Mouse (Mus musculus) bone marrow macrophage, adult 2 months (primary cell): ENCODE data around the gene Pacs1. TPM values are rescaled to one million over a fixed set of nuclear protein-coding genes. Genes with fewer than 3 reads are reported as not detected.
A peak's percentile ranks its signal among the peaks of the same experiment; 100 is the strongest.

Source experiments
- H3K27ac ChIP-seq: 2 replicates; pipeline ENCODE4 v1.5.1; 2012; ENCODE audit warnings: low read depth, low read length; ENCODE audit not compliant: insufficient read depth
- H3K4me1 ChIP-seq: 2 replicates; pipeline ENCODE4 v1.6.1; 2012; ENCODE audit warnings: low read length; ENCODE audit not compliant: control insufficient read depth, insufficient read depth
- H3K4me3 ChIP-seq: 2 replicates; pipeline ENCODE4 v1.5.1; 2012; ENCODE audit warnings: mild to moderate bottlenecking, low read length, moderate library complexity; ENCODE audit not compliant: insufficient read depth
- CTCF ChIP-seq: IDR thresholded peaks from 2 replicates; pipeline ENCODE4 v1.5.1; 2012; ENCODE audit warnings: low read depth, mild to moderate bottlenecking, low read length, moderate library complexity
- POLR2A ChIP-seq: IDR thresholded peaks from 2 replicates; pipeline ENCODE4 v1.6.1; 2012; ENCODE audit warnings: mild to moderate bottlenecking, low read depth, low read length, borderline replicate concordance
- polyA plus RNA-seq: library from polyadenylated mRNA; stranded (reverse); fragments of >200 nt; gene quantifications from 2 replicates; pipeline ENCODE4 v1.2.4, GENCODE M21; 2012; ENCODE audit not compliant: missing spikeins, insufficient read depth, insufficient read length

The Pacs1 gene
- 25.2 and 32.7 TPM in 2 replicates for polyA plus RNA-seq

DNA sequence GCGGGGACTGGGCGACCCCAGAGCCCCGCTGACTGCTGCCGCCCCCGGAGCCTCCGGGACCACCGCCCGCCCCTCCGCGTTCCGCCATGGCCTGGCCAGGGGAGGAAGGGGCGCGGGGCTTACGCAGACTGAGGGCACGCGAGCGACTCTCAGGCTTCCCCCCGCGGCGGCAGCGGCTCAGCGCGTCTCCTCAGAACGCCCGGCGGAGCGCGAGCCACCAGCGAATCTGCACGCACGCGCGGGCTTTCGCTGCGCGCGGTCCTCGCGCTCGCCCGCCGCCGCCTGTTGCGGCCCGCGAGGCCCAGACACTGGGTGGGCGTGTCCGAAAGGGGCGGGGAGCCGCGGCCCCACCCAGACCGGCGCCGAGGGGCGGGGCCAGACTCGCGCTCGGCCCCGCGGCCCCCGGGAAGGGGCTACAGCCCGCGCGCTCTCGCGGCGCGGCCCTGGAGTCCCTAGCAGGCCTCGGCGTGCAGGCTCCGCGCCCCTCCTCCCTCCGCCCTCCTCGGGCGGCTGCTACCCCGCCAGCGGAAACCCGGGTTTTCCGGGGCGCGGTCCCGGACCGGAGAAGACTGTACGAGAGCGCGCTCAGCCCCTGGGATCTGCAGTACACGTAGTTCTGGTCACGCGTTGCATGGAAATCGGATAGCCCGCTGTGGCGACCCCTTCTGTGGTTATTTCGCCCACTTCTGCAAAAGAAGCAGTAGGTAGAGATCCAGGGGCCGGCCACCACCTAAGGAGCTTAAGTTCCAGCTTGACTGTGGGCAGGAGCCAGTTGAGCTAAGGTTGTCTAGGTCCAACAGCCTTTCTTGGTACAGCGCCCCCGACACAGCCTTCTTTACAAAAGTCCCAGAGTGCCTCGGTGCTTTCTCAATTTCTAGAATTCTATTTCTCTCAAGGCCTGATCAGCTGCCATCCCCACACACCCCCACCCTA lies at the start of gene Pacs1:
Gene Pacs1 (minus strand): TSS at position 319 of the 933 bp plus-strand sequence.
- Histone ChIP-seq H3K4me3 (peak within 1 kb of the TSS; percentile 90), H3K4me1 (peaks cover 27% of the 10 kb centered on the region), H3K27ac (peak within 1 kb of the TSS; percentile 82)
- TF ChIP-seq POLR2A, result no peak
- no peak for TF ChIP-seq CTCF

DNA sequence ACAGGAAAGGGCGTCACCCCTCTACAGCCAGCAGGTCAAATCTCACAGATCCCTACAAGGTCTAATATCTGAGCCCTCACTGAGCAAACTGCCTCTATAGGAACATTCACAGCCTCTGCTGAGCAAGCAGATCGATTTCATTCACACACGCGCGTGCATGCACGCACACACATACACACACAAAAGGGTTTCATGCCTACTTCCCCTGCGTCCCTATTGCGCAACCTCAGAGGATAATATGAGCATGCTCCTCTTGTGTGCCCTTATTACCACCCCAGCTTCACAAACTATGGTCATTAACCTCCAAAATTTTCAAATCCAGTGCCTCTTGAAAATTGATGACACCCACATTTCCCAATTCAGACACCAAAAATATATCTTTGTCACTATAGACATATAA lies 40.3 kb upstream of the Pacs1 start:
- Histone ChIP-seq H3K27ac (no peak overlapping the region), H3K4me1 (0 out of 2 replicates have a peak, but pooled peaks cover 5% of the 10 kb centered on the region), H3K4me3 (no peak overlapping the region)
- TF ChIP-seq CTCF (no peak), POLR2A (no peak)

DNA sequence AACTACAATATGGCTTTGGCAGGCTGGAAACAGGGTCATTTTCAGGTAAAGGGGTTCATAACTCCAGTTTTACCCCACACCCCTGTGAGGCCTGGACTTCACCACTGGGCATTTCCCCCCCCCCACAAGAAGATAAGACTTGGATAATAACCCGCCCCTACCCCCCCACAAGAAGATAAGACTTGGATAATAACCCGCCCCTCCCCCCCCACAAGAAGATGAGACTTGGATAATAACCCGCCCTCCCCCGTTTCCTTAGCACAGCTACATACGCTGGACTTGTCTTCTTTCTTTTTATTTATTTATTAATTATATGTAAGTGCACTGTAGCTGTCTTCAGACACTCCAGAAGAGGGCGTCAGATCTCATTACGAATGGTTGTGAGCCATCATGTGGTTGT lies 36.1 kb upstream of the Pacs1 start:
- Histone ChIP-seq H3K4me1 (0 out of 2 replicates have a peak, but pooled peaks cover 5% of the 10 kb centered on the region), H3K27ac (no peak overlapping the region), H3K4me3 (no peak overlapping the region)
- TF ChIP-seq CTCF (no peak), POLR2A (no peak)

DNA sequence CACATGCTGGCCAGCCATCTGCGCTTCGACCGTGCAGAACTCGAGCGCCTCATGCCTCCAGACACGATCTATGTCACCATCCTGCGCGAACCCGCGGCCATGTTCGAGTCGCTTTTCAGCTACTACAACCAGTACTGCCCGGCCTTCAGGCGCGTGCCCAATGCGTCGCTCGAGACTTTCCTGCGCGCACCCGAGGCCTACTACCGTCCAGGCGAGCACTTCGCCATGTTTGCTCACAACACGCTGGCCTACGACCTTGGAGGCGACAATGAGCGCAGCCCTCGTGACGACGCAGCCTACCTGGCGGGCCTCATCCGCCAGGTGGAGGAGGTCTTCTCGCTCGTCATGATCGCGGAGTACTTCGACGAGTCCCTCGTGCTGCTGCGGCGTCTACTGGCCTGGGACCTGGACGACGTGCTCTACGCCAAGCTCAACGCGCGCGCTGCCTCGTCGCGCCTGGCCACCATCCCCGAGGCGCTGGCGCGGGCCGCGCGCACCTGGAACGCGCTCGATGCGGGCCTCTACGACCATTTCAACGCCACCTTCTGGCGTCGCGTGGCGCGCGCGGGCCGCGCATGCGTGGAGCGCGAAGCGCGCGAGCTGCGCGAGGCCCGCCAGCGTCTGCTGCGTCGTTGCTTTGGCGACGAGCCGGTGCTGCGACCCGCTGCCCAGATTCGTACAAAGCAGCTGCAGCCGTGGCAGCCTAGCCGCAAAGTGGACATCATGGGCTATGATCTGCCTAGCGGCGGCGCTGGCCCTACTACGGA lies 34.2 kb upstream of the Pacs1 start:
- no peak overlapping the region for H3K27ac ChIP-seq
- H3K4me3 ChIP-seq, result no peak overlapping the region
- TF ChIP-seq POLR2A, result no peak
- TF ChIP-seq CTCF, result no peak
- no peaks in the 10 kb centered on the region for H3K4me1 ChIP-seq

DNA sequence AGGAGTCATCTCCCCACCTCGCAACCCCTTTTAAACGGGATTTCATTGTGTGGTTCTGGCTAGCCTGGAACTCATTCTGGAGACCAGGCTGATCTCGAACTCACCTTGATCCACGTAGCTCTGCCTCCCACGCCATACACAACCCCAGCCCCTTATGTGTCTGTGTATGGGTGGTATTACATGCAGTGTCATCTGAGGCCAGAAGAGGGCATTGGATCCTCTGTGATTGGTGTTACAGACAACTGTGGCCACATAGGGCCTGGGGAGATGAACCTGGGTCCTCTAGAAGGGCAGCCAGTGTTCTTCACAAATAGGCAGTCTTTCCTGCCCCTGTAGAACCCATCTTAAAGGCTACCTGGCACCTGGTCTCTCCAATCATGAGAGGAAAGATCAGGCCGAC lies 33.4 kb upstream of the Pacs1 start:
- Histone ChIP-seq H3K4me3 (no peak overlapping the region), H3K27ac (no peak overlapping the region), H3K4me1 (no peaks in the 10 kb centered on the region)
- TF ChIP-seq CTCF (peak; percentile 29; the same call in 1 of the 2 replicates), POLR2A (no peak)

DNA sequence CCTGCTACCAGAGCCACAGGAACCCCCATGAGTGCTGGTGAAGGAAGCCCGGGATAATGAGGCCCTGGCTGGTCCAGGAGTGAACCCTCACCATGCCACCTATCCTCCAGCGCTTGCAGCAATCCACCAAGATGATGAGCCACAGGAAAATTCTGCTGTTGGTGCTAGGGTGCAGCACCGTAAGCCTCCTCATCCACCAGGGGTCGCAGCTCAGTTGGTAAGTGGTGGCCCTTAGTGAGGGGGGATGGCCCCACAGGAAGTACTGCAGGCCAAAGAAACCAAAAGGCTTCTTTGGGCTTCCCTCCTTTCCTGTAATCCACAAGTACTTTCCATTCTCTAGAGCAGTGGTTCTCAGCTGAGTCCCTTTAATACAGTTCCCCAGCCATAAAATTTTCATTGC lies 29.5 kb upstream of the Pacs1 start:
- no peak for TF ChIP-seq POLR2A
- TF ChIP-seq CTCF, result peak; percentile 63
- no peak overlapping the region for H3K4me3 ChIP-seq
- no peaks in the 10 kb centered on the region for H3K4me1 ChIP-seq
- no peak overlapping the region for H3K27ac ChIP-seq

DNA sequence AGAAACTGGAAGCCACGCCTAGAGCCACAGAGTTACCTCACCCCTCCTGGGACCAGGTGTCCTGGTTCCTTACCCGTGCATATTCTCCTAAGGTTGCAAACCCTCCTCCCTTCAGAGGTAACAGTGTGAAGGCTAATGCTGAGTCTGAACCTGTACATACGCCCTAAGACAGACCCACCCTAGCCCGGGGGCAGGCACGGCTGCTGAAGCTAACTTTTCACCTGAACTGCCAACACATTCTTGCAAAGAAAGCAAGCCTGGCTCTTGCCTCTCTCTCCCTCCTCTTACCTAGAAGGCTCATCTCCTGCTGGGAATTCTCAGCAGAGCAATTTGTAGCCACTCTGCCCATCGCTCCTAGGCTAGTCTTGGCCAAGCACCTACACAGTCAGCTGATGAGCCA lies 27.7 kb upstream of the Pacs1 start:
- Histone ChIP-seq H3K4me3 (no peak overlapping the region), H3K27ac (no peak overlapping the region), H3K4me1 (peaks cover 5% of the 10 kb centered on the region)
- TF ChIP-seq CTCF (no peak), POLR2A (no peak)

DNA sequence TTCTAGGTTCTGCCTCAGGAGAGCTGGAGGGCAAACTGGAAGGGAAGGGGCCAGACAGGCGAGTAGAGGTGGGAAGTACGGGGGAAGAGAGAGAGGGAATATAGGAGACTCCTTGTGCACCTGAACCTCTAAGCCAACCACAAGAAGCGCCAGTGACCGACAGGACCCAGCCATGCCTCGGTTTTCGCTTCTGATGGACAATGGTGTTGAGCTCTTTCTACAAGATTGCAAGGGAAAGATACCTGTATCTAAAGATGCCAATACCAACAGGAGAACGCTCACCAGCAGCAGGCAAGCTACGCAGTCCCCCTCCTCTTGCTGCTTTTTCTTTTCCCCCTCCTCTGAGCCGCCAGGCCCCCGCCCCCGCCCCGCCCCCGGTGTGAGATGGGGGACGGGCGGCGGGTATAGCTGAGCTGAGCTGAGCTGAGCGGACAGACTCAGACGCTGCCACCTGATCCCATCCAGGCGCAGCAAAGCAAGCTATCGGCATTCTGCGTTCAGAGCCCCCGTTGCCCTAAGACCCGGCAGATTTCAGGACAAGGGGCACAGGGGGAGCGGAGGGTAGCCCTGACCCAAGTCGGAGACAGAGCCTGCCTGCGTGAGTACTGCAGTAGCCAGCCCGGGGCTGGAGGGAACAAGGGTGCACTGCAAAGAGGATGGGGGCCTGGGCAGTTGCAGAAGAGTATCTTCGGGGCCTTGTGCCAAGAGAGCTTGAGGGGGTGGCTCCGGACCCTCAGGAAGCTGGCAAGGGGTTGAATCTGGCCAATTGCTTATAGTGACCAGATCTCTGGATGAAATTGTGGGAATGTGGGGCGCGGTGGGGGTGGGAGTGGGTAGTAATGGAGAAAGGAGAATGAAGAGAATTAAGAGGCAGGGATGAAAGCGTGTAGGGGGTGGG lies 25.2 kb upstream of the Pacs1 start, which contains the start of gene Gal3st3:
Gene Gal3st3 (plus strand): TSS at position 429 of the 898 bp plus-strand sequence.
- Histone ChIP-seq H3K4me1 (peaks cover 11% of the 10 kb centered on the region), H3K27ac (no peak within 1 kb of the TSS), H3K4me3 (no peak within 1 kb of the TSS)
- TF ChIP-seq POLR2A (no peak), CTCF (no peak)

DNA sequence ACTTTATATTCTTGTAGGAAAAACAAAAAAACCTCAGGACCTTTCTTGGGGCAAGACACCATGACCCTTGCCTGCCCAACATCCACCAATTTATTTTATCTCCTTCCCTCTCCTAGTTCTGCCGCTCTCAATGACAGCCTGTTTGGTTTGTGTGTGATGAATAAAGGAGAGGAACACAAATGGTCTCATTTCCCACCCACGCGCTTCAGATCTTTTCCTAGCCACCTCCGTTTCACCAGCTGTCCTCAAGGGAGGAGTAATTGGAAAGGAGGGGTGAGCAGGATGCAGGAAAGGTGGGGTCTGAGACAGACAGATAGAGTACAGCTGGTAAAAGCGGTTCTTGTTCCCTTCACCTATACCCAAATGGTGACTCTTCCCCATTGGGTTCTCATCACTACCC lies 23.7 kb upstream of the Pacs1 start:
- Histone ChIP-seq H3K27ac (no peak overlapping the region), H3K4me3 (no peak overlapping the region), H3K4me1 (peaks cover 11% of the 10 kb centered on the region)
- no peak for TF ChIP-seq CTCF
